Mouse (Mus musculus): ENCODE measurements around the gene Pdzd7. TPM values are rescaled to one million over a fixed set of nuclear protein-coding genes. Genes with fewer than 3 reads are reported as not detected.

Pdzd7 gene
- under 1 TPM in 1 of 2 experiments, not detected in 1; 0.19 TPM for total RNA-seq (2021)
- long read RNA-seq, experiment 1, result 0 reads
- long read RNA-seq, experiment 2, partial matches to known transcripts, result 0 of 1 reads
- long read RNA-seq, experiment 2, other reads (novel, unspliced or antisense), result 1 of 1 reads

DNA sequence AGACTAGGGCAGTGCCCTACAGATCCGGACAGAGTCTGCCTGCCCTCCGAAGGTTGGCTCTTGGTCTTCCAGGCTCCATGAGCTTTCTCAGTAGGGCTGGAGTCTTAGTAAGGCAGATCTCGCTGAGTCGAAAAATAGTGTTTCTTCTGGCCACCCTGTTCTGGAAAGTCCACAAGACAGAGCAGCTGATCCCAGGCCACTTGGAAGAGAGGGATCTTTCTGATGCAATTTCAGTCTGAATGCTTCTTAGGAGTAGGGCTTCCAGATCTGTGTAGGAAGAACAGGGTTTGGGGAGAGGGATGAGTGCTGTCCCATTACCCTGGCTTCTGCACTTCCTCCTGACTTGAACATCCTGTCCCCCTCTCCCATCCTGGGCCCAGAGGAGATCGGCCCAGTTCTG is at the start of gene Pdzd7:
Gene Pdzd7, minus strand, starts transcription at position 67 of the 400 bp plus-strand sequence.
- DNase-seq, result no peak
- intact Hi-C loops (cut with DNase I), result no loop called here

DNA sequence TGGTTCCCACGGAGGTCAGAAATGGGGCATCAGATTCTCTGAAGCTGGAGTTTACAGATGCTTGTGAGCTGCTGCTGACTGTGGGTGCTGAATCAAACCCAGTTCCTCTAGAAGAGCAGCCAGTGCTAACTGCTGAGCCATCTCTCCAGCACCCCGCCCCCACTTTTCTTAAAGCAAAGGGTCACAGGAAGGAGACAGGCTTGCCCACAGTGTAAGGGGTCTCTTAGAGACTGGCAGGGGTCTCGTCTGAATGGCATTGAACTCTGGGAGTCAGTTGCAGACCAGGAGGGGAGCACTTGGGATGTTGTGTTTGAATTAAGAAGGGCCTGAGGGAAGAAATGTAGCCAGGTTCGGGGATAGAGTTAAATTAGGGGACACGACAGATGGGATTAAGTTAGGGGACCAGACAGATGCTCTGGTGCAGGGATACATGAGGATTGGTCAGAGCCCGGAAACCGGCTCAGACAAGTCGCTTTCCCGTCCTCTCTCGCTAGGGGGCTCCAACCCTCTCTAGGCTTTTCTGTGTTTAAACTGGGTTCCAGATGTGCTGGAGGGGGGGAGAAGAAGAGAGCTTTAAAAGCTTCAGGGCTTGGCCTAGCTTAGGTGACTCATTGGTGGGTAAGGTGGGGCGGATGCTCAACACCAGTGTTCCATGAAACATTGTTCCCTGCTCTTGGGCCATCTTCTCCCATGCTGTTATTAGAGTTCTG is 36.5 kb upstream of the Pdzd7 start:
- intact Hi-C loops (cut with DNase I), result loop anchor here (1.0 kb wide), 1 partner anchor 26 kb away; no protein-coding TSS in a partner anchor
- DNase-seq, result peak; percentile 59 to 73

DNA sequence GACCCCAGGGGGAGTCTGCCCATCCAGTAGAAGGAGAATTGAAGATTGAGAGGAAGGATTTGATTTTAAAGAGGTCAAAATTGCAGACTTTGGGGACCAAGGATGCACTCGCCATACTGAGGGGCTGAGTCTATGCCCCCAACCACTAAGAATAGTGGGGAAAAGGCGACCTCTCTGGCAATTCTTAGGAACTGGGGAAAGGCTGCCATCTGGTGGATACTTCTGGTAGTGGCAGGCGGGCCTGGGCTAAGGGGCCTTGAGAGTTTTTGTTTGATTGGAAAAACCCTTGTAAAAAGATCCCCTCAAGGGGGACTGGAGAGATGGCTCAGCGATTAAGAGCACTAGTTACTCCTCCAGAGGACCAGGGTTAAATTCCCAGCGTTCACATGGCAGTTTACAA is 35.8 kb upstream of the Pdzd7 start:
- peak; percentile 77 to 88 for DNase-seq
- intact Hi-C loops (cut with DNase I), result loop anchor here (1.0 kb wide), 1 partner anchor 25 kb away; no protein-coding TSS in a partner anchor

DNA sequence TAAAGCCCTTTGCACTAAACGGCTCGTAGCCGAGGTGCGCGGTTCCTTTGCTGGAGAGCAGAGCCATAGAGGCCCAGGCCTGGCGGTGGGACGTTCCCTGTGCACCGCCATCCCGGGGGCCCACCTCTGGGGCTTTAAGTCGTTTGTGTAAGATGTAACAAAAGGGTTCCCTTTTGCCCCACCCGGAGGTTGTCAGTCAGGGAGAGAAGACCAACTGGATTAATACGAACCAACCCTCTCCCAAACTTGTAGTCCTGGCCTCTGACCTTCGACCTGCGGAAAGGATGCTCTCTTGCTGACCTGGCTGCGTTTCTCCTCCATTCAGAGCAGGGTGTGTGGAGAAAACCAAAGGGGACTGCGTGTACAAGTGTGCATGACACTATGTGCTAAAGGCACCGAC is 35.2 kb upstream of the Pdzd7 start:
- intact Hi-C loops (cut with DNase I), result loop anchor here (1.0 kb wide), 1 partner anchor 24 kb away; no protein-coding TSS in a partner anchor
- no peak for DNase-seq

DNA sequence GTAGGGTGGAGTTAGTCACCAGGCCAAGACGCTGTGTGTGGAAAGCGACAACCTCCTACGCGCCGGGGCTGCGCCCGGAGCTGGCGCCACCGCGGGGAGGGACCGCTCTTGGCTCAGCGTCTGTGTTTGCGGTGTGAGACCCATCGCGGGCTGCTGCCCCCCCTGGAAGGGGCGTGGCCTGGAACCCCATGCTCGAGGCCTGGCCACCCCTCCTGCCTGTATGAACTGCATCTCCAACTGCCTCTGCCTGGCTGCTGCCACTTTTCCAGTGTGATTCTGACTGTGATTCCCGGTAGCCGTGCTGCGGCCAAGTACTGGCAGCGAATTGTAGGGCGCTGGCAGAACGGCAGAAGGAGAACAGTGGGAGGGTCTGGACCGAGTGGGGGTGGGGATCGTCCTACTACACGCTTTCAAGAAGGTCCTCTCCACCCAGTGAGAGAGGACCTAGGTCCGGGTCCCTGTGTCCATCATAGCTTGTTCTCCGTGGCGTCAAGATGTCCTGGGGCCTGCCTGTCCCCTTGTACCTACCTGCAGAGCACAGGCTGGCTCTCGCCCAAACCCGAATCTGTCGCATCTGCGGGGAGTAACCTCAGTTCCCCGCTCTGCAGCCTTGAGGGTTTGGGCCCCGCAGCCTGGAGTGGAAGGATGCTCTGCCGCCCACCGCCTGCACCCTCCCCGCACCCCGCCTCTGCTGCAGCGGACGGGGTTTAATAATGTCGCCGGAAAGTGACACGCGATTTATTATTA is 34.4 kb upstream of the Pdzd7 start:
- peak; percentile 78 to 81 for DNase-seq
- intact Hi-C loops (cut with DNase I), result loop anchor here (5.0 kb wide), 1 partner anchor 82 kb away; no protein-coding TSS in a partner anchor

DNA sequence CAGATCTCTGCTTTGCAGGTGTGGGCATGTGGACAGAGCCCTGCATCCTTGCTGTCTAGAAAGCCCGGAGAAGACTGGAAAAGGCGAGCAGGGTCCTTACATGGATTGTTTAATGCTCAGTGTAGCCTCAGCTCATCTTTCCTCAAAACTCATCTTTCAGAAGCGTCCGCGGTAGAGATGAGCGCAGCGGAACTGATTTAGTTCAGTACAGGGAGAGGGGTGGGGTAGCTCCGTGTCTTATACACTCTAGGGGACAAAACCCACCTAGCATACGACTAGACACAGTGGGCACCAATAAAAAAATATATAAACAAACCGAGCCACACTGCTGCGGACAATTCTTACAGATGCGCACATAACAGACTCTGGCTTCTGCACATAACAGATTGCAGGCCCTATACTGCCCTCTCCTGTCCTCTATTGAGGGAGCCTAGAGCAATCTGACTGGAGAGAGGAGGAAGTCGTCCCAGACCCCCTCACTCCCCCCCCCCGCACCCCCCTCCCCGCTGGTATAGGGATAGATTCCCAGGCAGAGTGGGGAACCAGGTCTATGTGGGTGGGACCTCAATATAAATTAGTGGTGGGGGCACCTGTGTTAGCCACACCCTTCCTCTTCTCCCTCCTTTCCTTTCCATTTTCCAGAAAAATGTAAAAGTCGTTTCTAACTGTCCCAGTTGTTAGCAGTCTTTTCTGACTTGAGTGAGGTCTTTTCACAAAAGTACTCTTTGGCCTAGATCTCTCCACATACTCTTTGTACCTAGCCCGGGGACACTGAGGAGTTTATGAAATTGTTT is 33.7 kb upstream of the Pdzd7 start:
- DNase-seq, result peak in 1 of 2 experiments; percentile 36
- intact Hi-C loops (cut with DNase I), result loop anchor here (5.0 kb wide), 1 partner anchor 83 kb away; no protein-coding TSS in a partner anchor

DNA sequence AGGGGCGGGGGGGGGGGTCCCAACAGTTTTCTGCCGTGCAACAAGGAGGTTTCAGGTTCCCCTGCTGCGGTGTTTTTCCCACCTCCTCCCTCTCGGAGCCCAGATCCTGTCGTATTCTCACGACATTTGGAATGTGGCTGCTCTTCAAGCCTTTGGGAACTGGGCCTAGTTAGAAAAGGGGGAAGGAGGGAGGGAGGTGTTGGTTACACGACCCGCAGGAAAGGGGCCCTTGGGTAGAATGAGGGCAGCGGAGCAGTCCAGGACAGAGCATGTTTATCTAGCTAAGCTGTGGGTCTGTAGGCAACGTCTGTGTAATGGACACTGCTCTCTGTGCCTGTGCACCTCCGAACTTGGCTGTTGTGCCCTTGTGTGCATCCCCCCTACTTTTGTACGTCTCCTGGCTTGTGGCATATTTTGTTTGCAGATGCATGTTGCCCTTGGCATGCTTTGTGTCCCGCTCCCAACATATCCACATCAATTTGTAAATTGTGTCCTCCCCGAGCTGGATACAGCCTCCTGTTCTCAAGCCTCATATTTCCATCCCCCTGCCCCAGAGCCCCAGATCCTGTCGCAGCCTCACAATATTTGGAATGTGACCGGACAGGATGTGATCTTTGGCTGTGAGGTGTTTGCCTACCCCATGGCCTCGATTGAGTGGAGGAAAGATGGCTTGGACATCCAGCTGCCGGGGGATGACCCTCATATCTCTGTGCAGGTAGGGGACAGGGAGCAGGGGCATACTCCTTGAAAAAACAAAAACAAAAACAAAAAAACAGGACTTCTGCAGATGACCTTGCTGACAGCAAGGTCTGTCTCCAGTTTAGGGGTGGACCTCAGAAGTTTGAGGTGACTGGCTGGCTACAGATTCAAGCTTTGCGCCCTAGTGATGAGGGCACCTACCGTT is 32.5 kb upstream of the Pdzd7 start:
- DNase-seq, result peak in 1 of 2 experiments; percentile 29
- intact Hi-C loops (cut with DNase I), result loop anchor here (5.0 kb wide), 1 partner anchor 84 kb away; no protein-coding TSS in a partner anchor

DNA sequence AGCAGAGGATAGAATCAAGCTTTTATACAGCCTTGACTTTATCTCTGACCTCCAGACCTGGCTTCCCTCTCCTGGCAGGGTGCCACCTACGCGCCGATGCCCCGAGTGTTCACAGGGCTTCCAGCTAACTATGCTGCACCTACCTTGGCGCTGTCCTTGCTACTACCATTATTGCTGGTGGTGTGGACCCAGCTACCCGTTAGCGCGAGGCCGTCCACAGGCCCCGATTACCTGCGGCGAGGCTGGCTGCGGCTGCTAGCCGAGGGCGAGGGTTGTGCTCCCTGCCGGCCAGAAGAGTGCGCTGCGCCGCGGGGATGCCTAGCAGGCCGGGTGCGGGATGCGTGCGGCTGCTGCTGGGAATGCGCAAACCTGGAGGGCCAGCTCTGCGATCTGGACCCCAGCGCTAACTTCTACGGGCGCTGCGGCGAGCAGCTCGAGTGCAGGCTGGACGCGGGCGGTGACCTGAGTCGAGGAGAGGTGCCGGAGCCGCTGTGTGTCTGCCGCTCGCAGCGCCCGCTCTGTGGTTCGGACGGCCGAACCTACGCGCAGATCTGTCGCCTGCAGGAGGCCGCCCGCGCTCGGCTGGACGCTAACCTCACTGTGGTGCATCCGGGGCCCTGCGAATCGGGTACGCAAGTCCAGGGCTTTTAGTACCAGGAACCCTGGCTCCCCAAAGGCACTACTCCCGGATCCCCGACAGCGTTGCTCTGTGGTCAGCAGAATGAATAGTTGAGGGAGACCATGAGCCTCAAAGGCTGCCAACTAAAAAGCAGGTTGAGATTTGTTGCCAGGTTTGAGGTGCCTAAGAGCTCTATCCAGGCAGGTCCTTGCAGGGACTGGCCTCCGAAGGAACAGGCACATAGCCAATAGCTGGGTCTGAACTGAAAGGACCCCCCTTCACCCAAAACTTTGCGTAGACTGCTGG is 31.3 kb upstream of the Pdzd7 start:
- intact Hi-C loops (cut with DNase I), result loop anchor here (5.0 kb wide), 1 partner anchor 85 kb away; no protein-coding TSS in a partner anchor
- DNase-seq, result peak; percentile 75 to 79

DNA sequence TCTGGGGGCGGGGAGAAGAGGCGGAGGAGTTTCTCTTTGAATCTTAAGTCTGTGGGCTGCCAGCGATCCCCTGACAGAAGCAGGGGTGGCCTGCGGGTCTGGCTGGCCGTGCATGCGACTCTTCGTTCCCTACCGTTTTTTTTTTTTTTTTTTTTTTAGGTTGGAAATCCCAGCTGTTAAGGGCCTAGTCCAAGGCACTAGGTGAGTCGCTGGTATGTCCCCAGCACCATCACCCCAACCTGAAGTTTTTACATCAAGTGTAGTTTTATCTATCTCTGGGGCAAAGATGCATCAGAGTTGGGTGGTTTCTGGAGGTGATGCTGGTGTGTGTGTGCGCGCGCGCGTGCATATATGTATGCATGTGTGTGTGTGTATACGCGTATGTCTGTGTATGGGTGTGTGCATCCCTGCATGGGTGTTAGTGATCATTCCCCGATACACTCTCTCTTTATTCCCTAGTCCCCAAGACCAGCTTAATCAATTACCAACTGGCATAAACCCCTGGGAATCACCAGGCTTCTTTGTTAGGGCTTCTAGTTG is 30.6 kb upstream of the Pdzd7 start:
- intact Hi-C loops (cut with DNase I), result loop anchor here (5.0 kb wide), 1 partner anchor 86 kb away; no protein-coding TSS in a partner anchor
- DNase-seq, result no peak

DNA sequence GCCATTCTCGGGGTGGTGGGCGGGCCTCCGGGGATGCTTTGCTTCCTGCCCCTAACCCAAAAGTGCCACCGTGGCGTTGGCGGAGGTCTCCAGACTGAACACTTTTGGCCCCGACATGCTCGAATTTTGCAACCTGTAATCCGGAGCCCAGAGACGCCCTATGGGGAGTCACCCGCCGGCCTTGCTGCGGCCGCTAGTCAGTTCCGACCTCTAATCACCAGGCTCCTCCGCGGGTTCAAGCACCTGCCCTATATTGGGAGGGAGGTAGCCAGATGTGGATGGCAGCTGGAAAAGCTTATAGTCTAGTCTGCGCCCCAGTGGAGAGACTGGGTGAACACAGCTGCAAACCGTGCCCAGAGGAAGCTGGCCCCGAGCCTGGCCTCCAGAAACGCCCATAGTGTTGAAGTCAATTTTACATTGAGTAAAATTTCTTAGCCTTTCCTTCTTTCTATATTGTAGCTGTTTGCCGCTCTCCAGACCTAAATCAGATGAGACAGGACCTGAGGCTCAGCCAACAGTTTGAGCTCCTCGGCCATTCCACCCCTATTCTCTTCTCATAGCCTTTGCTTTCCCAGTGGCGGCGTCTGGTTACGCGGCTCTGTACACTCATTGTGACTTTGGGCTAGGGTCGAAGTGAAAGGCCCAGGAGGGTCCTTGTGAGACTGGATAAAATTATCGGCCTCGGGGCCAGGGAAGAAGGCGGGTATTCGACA is 30.0 kb upstream of the Pdzd7 start:
- peak; percentile 25 to 41 for DNase-seq
- intact Hi-C loops (cut with DNase I), result loop anchor here (2.0 to 5.0 kb wide), 2 partner anchors 15 to 87 kb away; no protein-coding TSS in a partner anchor

DNA sequence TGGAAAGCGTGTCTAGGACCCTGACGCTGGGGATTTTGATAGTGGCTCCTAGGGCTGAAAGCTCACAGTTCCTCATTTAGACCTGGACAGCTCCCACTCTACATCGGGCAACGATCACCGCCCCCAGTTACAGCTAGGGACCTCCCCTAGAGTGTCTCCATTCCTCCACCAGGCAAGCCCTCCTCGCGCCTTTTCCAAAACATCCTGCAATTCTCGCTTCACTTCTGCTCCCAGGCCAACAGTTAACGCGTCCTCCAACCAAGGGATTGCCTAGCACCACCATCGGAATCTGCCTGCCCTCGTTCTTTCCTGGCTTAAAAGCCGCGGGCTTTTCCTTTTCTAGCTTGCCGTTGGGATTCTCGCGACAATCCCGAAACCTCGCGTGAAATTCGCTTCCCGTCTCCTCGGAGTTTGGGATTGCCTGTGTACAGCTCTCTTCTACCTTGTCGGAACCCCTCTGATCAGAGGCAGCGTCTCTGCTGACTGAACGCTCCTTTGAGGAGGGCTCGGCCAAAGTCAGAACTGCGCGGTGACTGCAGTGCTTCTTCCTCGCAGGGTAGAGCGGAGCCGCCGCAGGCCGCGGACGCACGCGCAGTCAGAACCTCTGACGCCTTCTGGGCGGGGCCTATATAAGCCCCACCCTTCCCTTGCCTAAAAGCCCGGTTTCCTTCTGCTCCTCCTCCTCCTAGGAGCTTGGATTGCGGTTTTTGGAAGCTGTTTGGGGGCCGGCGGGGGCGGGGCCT is 29.2 kb upstream of the Pdzd7 start, which contains the start of gene Kazald1:
Gene Kazald1, plus strand, starts transcription at position 662 of the 743 bp plus-strand sequence.
- intact Hi-C loops (cut with DNase I), result loop anchor here (2.0 to 5.0 kb wide), 2 partner anchors 14 to 88 kb away; no protein-coding TSS in a partner anchor
- peak; percentile 96 to 97 for DNase-seq

DNA sequence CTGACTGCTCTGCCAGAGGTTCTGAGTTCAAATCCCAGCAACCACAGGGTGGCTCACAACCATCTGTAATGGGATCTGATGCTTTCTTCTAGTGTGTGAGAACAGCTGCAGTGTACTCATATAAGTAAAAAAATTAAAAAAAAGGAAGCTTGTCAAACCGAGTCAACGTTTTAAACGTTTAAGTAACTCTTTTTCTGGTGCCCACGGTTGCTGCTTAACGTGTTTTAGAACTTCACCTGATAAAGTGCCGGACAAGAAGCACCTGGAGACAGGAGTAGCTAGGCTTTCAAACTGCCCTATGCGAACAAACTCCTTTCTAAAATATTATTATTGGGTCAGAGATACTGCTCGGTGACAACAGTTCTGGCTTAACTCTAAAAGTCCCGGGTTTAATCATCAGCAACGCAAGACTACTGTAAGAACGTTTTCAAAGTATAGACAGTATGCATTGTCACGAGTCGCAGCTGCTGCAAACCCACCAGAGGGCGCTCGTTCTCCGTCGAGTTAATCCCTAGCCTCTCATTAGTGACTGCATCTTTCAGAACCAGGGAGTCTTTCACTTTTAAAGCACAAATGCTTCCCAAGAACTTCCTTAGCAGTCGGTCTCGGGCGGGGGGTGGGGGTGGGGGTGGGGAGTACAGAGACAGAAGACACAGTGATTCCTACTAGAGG is 28.5 kb upstream of the Pdzd7 start:
- DNase-seq, result peak; percentile 91 to 92
- intact Hi-C loops (cut with DNase I), result loop anchor here (2.0 kb wide), 1 partner anchor 13 kb away; no protein-coding TSS in a partner anchor

DNA sequence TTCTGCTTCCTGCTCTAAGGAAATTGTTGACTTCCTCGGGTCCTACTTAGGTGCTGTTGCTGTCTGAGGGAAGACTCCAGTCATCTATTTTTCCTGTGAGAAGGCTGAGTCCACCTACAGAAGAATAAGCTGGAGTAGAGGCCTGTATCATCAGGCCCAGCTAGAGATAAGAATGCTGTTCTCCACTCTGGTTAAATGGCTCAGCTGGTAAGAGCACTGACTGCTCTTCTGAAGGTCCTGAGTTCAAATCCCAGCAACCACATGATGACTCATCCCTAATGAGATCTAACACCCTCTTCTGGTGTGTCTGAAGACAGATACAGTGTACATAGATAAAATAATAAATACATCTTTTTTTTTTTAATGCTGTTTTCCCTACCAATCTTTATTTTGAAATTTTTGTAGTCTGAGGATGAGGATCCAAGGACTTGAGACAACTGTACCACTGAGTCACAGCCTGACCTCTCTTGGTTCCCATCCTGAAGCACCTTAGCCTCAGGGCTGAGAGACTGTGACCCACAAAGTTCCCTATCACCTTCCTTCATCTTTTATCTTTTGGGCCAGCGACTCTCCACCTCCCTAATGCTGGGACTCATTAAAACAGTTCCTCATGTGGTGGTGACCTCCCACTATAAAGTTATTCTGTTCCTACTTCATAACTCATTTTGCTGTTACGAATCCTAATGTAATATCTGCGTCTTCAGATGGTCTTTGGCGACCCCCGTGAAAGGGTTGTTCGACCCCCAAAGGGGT is 22.4 kb upstream of the Pdzd7 start:
- DNase-seq, result no peak
- intact Hi-C loops (cut with DNase I), result no loop called here

DNA sequence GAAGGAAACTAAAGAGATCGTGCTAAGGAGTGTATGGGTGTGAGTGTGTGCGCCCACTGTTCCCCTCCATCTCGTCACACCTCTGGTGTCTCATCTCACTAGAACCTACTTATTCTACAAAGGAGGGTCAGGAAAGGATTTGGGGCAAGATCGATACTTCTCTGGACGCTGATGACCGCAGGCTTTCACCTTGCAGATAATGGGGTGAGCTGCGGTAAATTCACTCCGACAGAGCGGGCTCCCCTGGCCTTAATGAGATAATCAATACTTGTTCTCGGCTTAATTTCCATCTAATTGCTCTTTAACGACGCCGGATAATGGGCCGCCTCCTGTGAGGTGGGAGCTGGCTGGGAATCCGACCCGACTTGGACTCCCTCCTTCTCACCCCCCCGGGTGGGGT is 21.7 kb upstream of the Pdzd7 start:
- intact Hi-C loops (cut with DNase I), result no loop called here
- no peak for DNase-seq

DNA sequence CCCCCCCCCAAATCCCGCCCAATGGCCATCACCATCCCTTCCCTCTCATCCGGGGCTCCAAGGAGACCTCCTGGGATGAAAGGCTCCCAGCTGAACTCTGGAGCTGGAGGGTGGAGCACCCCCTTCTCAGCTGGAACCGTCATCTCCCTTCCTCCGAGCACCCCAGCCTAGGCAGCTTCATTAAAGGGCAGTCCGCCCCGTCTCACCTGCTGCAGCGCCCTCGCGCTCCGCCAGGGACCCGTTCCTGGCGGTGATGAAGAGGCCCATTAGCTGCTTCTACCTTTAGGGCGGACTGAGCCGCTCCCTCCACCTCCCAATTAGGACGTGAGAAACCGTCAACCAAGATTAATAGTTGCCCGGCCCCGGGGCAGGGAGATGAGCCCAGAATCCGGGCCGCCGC is 19.7 kb upstream of the Pdzd7 start:
- intact Hi-C loops (cut with DNase I), result no loop called here

More for the DNA sequence above, 19.7 kb upstream of the Pdzd7 start:
- DNase-seq, result no peak
